Mouse (Mus musculus) liver, postnatal 0 days (tissue): ENCODE results near the gene Amigo1. TPM values are rescaled to one million over a fixed set of nuclear protein-coding genes. Genes with fewer than 3 reads are reported as not detected.

Experiments
- ATAC-seq: fragments of 200-750 bp; cut with Nextera tagmentation; 2 replicates; pipeline ENCODE4 v1.8.0; 2017; ENCODE audit warnings: mild to moderate bottlenecking, moderate library complexity
- DNase-seq: peaks from one replicate; pipeline ENCODE4 v3.0.0-alpha.2; 2016
- H3K27ac ChIP-seq: fragments of 300-500 bp; sonication (generic); 2 replicates; pipeline ENCODE4 v1.5.1; 2014; ENCODE audit warnings: antibody characterized with exemption, moderate library complexity, mild to moderate bottlenecking, low read depth
- H3K27me3 ChIP-seq: fragments of 300-500 bp; sonication (generic); 2 replicates; pipeline ENCODE4 v1.6.1; 2014; ENCODE audit warnings: low read length, control low read depth, mixed read lengths; ENCODE audit not compliant: insufficient read depth
- H3K36me3 ChIP-seq: fragments of 300-500 bp; sonication (generic); replicated peaks from 2 replicates; pipeline ENCODE4 v1.6.1; 2014; ENCODE audit warnings: mild to moderate bottlenecking, control low read depth, low read length, moderate library complexity, mixed read lengths; ENCODE audit not compliant: insufficient read depth
- H3K4me1 ChIP-seq: fragments of 300-500 bp; sonication (generic); 2 replicates; pipeline ENCODE4 v1.6.1; 2014; ENCODE audit warnings: antibody characterized with exemption, mild to moderate bottlenecking, control low read depth; ENCODE audit not compliant: insufficient read depth
- H3K4me2 ChIP-seq: fragments of 300-500 bp; sonication (generic); 2 replicates; pipeline ENCODE4 v1.6.1; 2014; ENCODE audit warnings: low read depth, mild to moderate bottlenecking, low read length, moderate library complexity, mixed read lengths
- H3K4me3 ChIP-seq: fragments of 300-500 bp; sonication (generic); 2 replicates; pipeline ENCODE4 v1.5.1; 2014; ENCODE audit warnings: low read depth, low read length
- H3K9ac ChIP-seq: fragments of 300-500 bp; sonication (generic); replicated peaks from 2 replicates; pipeline ENCODE4 v1.6.1; 2014; ENCODE audit warnings: mild to moderate bottlenecking, moderate library complexity
- H3K9me3 ChIP-seq: fragments of 300-500 bp; sonication (generic); 2 replicates; pipeline ENCODE4 v1.6.1; 2016; ENCODE audit warnings: mild to moderate bottlenecking, control low read depth, low read length, mixed read lengths
- CTCF ChIP-seq: sonication (generic); IDR thresholded peaks from 2 replicates; pipeline ENCODE4 v1.5.1; 2016; ENCODE audit warnings: antibody characterized with exemption, low read depth
- EP300 ChIP-seq: IDR thresholded peaks from 2 replicates; pipeline ENCODE4 v1.6.1; 2016; ENCODE audit warnings: antibody characterized with exemption, low read depth, mild to moderate bottlenecking
- WGBS: fragments of 180-500 bp; shearing (Covaris S2); extraction: QIAGEN DNeasy Blood & Tissue Kit; methylation state at CpG from one replicate; pipeline ENCODE4 v1.1.7; 2014; ENCODE audit not compliant: insufficient replicate concordance; 5-methylcytosine and 5-hydroxymethylcytosine counted together
- polyA plus RNA-seq: library from polyadenylated mRNA; unstranded; fragments of >200 nt; fragmentation: Nextera tagmentation; extraction: Ambion mirVana; gene quantifications from 2 replicates; pipeline ENCODE4 v1.2.1, GENCODE M21; 2015

The Amigo1 gene
- polyA plus RNA-seq, 1 experiment from 2014 or later = 1.2 TPM

DNA sequence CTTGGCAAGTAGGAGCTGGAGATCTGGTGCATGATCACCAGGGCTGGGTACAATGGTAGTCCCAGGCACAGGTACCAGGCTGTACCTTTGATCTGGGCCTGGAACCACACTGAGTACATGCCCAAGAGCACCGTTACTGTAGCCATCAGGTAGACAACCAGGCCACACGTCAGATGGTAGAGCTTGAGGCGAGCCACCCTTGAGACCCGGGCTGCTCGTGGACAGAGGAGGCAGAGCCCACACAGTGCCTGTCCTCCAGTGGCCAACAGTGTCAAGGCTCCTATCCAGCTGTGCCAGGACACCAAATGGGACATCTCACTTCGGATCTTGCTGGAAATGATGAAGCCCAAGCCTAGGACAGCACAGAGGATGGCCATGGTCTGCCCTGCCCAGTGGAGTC, 13.1 kb downstream of the Amigo1 start:
- Histone ChIP-seq H3K36me3 (peaks cover 6% of the 10 kb centered on the region; the same call in 1 of the 2 replicates), H3K4me3 (peak overlapping the region; percentile 70), H3K27me3 (no peaks in the 10 kb centered on the region), H3K27ac (no peak overlapping the region), H3K4me2 (peak overlapping the region; percentile 66), H3K9me3 (no peaks in the 10 kb centered on the region), H3K9ac (peak overlapping the region; percentile 73; the same call in 1 of the 2 replicates), H3K4me1 (peaks cover 15% of the 10 kb centered on the region)
- TF ChIP-seq CTCF = no peak
- TF ChIP-seq EP300 = no peak
- ATAC-seq (no peak), DNase-seq (peak; percentile 12)
- WGBS = 86% methylated on average over 6 of the region's 6 CpGs

DNA sequence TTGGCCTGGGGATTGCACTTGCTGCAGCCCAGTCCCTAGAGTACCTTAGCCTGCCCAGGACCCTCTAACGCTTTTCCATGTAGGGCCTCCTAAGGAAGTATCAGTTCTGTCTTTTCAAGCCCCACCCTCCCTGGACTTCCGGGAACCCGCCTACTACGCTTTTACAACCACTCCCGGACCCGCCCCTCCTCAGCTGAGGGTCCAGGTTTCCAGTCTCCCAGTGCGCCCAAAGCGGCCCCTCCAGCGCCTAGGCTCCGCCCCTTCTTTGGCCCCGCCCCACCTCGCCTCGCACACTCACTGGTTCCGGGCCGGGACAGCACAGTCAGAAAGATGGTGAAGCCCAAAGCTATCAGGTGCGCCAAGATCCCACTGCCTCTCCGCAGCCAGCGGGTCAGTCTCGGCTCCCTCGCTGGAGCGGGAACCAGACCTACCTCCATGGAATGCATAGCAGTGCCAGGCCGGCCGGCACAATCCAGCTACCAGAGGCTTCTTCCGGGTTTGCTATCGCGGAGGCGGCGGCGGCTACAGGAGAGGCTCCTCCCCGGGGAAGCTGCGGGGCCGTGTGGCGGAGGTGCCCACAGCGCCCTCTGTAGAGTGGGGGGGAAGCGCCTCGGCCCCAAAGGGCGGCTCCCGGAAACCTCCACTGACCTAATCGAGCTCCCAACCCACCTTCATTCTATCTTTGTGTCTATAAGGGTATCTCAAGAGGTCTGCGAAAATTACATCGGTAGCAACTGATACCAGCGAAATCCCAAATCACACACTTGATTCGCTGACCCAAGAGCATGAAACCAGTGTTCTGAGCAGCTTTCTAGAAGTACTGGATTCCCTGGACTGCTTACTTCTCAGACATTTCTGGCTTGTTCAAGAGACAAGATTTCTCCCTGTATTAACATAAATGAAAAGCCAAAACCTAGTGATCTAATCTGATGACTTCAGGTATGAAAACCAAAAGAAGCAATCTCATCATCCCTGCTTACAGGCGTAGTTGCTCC, 14.5 kb downstream of the Amigo1 start, which contains the start of gene Cyb561d1:
Cyb561d1 (minus strand) TSS at position 884 of the 995 bp plus-strand sequence.
- Histone ChIP-seq H3K27ac (peak within 1 kb of the TSS; percentile 90), H3K9me3 (no peaks in the 10 kb centered on the region), H3K27me3 (no peaks in the 10 kb centered on the region), H3K4me3 (peak within 1 kb of the TSS; percentile 70), H3K4me2 (peak within 1 kb of the TSS; percentile 66), H3K36me3 (peaks cover 16% of the 10 kb centered on the region), H3K4me1 (peaks cover 15% of the 10 kb centered on the region), H3K9ac (peak within 1 kb of the TSS; percentile 73)
- peak; percentile 97 for DNase-seq
- ATAC-seq = peak; percentile 95
- TF ChIP-seq CTCF = peak; percentile 89
- TF ChIP-seq EP300 = no peak
- WGBS = 3% methylated on average over 44 of the region's 44 CpGs

DNA sequence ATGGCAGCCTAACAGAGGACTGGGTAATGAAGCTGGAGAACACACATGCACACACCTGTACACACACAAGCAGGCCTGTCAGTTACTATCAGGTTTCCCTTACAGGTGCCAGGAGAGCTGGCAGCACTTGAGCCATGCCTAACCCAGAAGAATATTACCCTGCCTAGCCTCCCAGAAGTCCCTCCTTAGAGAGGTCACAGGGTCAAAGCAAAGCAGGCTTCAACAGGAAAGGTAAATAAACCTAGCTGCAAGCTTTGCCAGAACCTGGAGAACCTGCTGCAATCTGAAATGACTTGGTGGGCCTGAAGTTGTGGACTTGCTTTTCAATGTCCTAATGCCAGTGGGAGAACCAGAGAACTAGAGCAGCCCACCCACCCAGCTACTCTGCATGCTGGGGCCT, 16.4 kb downstream of the Amigo1 start:
- ATAC-seq = no peak
- TF ChIP-seq CTCF (no peak), EP300 (no peak)
- H3K4me2 ChIP-seq = no peak overlapping the region
- peak; percentile 10 for DNase-seq
- H3K27me3 ChIP-seq = no peaks in the 10 kb centered on the region
- H3K9ac ChIP-seq = peak overlapping the region; percentile 26; the same call in 1 of the 2 replicates
- H3K27ac ChIP-seq = no peak overlapping the region
- H3K36me3 ChIP-seq = peaks cover 15% of the 10 kb centered on the region
- no peak overlapping the region for H3K4me3 ChIP-seq
- peaks cover 9% of the 10 kb centered on the region for H3K4me1 ChIP-seq
- H3K9me3 ChIP-seq = no peaks in the 10 kb centered on the region

DNA sequence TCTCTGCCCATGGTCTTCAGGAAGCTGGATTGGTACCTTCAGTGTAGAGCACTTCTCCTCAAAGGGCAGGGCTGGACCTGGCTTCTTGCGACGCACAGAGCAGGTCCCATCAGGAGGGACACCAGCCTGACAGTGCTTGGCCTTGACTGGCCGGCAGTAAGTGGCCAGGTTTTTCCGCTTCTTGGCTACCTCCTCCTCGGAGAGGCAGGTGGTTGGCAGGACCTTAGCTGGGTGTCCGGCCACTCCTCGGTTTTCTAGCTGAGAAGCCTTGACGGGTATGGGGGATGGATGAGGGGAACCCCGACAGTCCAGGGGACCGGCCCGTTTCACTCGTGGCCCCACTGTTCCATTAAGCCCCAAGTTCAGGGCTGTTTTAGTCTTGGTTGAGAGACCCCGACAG, 17.1 kb downstream of the Amigo1 start:
- WGBS = 88% methylated on average over 13 of the region's 13 CpGs
- H3K9me3 ChIP-seq = no peaks in the 10 kb centered on the region
- no peak for TF ChIP-seq EP300
- no peak for TF ChIP-seq CTCF

DNA sequence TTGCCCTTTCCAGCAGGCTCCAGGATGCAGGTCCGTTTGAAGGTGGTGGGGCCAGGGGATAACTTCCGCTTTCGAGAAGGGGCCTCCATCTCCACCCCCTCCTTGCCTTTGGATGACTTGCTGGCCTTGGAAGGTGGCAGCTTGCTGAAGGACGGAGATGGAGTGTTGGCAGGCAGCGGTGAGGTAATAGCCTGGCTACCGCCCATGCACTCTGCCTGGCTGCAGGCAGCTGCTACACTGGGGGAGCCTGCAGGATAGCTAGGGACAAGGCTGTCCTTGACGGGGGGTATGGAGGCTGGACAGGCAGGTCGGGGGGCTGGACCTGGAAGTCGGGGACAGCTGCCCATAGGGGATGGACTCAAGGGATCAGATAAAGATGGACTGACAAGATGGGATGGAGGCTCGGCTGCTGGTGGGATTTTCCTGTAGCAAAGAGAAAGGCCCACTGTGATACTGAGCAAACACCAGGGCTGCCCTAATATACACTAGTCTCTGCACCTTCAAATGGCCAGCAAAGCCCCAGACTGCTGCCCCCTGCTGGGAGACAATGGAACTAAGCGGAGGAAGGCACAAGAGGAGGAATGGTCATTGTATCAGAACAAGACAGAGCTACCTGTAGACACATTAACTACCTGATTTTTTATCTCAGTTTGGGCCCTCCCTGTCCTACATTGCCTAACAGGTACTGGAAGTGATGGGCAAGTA, 17.6 kb downstream of the Amigo1 start:
- H3K36me3 ChIP-seq = peaks cover 14% of the 10 kb centered on the region
- no peak overlapping the region for H3K4me3 ChIP-seq
- no peak for ATAC-seq
- H3K4me2 ChIP-seq = no peak overlapping the region
- H3K27ac ChIP-seq = no peak overlapping the region
- TF ChIP-seq EP300 (no peak), CTCF (peak; percentile 96)
- WGBS = 70% methylated on average over 11 of the region's 11 CpGs
- H3K9me3 ChIP-seq = no peaks in the 10 kb centered on the region
- H3K9ac ChIP-seq = no peak overlapping the region
- DNase-seq = peak; percentile 88
- peaks cover 9% of the 10 kb centered on the region for H3K4me1 ChIP-seq
- no peaks in the 10 kb centered on the region for H3K27me3 ChIP-seq

More for the DNA sequence above, 17.1 kb downstream of the Amigo1 start:
- Histone ChIP-seq H3K27me3 (no peaks in the 10 kb centered on the region), H3K9ac (peak overlapping the region; percentile 26; the same call in 1 of the 2 replicates), H3K36me3 (peaks cover 14% of the 10 kb centered on the region), H3K4me1 (peaks cover 9% of the 10 kb centered on the region), H3K4me3 (no peak overlapping the region), H3K27ac (no peak overlapping the region), H3K4me2 (no peak overlapping the region)
- ATAC-seq (no peak), DNase-seq (peak; percentile 13)

DNA sequence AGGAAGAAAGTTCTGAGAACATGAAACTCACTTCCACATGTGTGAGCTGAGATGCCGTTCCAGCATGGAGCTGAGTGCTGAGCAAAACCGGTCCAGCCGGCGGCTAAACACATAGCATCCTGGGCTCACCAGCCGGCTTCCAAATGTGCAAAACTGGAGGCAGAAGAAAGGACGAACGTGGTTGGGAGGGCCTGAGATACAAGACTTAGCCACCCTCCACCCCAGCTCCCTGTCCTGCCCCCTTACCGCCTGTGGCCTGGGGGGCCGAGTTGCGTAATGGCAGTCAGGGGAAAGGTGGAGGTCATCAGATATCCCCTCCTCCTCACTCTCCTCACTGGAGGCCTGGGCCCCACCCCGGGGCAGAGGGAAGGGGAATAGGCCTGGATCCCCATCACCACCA, 18.3 kb downstream of the Amigo1 start:
- Histone ChIP-seq H3K4me2 (no peak overlapping the region), H3K4me1 (peaks cover 12% of the 10 kb centered on the region), H3K36me3 (peaks cover 11% of the 10 kb centered on the region), H3K9me3 (no peaks in the 10 kb centered on the region), H3K27me3 (no peaks in the 10 kb centered on the region), H3K27ac (no peak overlapping the region), H3K4me3 (no peak overlapping the region), H3K9ac (no peak overlapping the region; the same call in 1 of the 2 replicates)
- ATAC-seq (no peak), DNase-seq (no peak)
- WGBS = 77% methylated on average over 10 of the region's 11 CpGs
- TF ChIP-seq EP300 = no peak
- TF ChIP-seq CTCF = no peak
